Mouse (Mus musculus): ENCODE data around the gene Tcf20.

GRCm38 (mm10) chr15:83029725-83030718 lies 42.4 kb upstream of the Tcf20 start:
- no peak for TF ChIP-seq POLR2A (IDR thresholded peaks at IDR 0.05; ENCODE audit: extremely low read depth, insufficient read depth, low read length)
- TF ChIP-seq CTCF (IDR thresholded peaks at IDR 0.05; ENCODE audit: extremely low read depth, insufficient read depth, low read length) = no peak
